Mouse (Mus musculus) heart, adult 2 months (tissue): Measurements from ENCODE around the gene BC004004.

Experiments used
- CTCF ChIP-seq: fragments of 200-600 bp; IDR thresholded peaks from 2 replicates; pipeline ENCODE4 v1.8.1; 2022; ENCODE audit warnings: antibody characterized with exemption, mild to moderate bottlenecking, moderate library complexity
- EP300 ChIP-seq: fragments of 200-500 bp; IDR thresholded peaks from 2 replicates; pipeline ENCODE4 v1.6.1; 2011; ENCODE audit warnings: low read depth, low read length, control low read depth; ENCODE audit not compliant: insufficient read depth
- POLR2A ChIP-seq: fragments of 200-500 bp; IDR thresholded peaks from 2 replicates; pipeline ENCODE4 v1.6.1; 2011; ENCODE audit warnings: mild to moderate bottlenecking, low read depth, low read length, control low read depth; ENCODE audit not compliant: insufficient read depth

GRCm38 (mm10) chr17:29301421-29301820 lies 32.8 kb downstream of the BC004004 start:
- TF ChIP-seq CTCF, result no peak
- no peak for TF ChIP-seq POLR2A
- TF ChIP-seq EP300, result no peak
